Mouse (Mus musculus) C3H10T1/2 (cell line): ENCODE measurements around the gene Fbxl22. TPM values are rescaled to one million over a fixed set of nuclear protein-coding genes. Genes with fewer than 3 reads are reported as not detected.

Source experiments
- polyA plus RNA-seq, 2 experiments: library from polyadenylated mRNA; unstranded; fragments of >200 nt; fragmentation: generic; extraction: Trizol; gene quantifications; one replicate each; pipeline ENCODE4 v1.2.1; 2012; ENCODE audit warnings: missing spikeins in 2 of 2

Gene Fbxl22
- polyA plus RNA-seq: under 1 TPM; 0.13 to 0.48 TPM

GRCm38 (mm10) chr9:66514256-66514770 lies at the start of gene Fbxl22:
Gene Fbxl22, minus strand, starts transcription at chr9:66514593.

Other genes starting within 250 kb of the Fbxl22 start
- gene Herc1, start 164.1 kb downstream of the Fbxl22 start, polyA plus RNA-seq: 1 to 10 TPM in 1 of 2 experiments, under 1 TPM in 1; 0.27 to 4.5 TPM
- 10 to 100 TPM in 1 of 2 experiments, 1 to 10 TPM in 1; 6.1 to 16.6 TPM for gene Usp3, start 78.5 kb upstream of the Fbxl22 start, polyA plus RNA-seq
- gene Car12, start 199.1 kb upstream of the Fbxl22 start, polyA plus RNA-seq: under 1 TPM in 1 of 2 experiments, not detected in 1; 0.01 TPM